Mouse (Mus musculus) kidney, postnatal 4 days (tissue): Measurements from ENCODE around the gene Selp.
A peak's percentile ranks its signal among the peaks of the same experiment; 100 is the strongest.

Experiments
- DNase-seq, 2 experiments: peaks; one replicate each; pipeline ENCODE4 v3.0.0; 2021; ENCODE audit warnings: mixed read lengths in 2 of 2

The Selp gene

DNA sequence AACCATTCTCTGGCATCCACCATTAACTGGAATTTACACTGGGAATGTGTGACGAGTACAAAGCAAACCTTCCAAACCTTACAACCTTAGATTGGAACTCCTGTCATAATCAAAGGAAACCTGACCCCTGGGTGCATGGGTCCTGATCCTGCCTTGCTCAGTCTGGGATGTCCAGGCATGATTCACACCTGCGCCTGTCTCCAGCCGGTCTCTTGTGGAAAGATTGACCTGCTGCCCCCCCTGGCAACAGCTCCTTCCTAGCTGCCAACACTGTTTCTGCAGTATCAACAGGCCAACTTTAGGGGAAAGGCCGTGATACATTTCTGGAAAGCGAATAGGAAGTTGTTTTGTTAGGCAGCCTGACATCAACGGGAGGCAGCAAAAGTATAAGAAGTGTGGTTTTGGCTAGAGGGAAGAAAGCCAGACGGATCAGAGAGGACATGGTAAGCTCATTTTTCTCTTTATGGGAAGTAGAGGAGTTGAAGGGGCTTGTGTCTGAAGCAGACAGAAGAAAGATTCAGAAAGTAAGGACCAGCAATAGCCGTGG, at the start of gene Selp:
Selp (plus strand) TSS at position 318 of the 547 bp plus-strand sequence.
- DNase-seq, result peak; percentile 46 to 49

DNA sequence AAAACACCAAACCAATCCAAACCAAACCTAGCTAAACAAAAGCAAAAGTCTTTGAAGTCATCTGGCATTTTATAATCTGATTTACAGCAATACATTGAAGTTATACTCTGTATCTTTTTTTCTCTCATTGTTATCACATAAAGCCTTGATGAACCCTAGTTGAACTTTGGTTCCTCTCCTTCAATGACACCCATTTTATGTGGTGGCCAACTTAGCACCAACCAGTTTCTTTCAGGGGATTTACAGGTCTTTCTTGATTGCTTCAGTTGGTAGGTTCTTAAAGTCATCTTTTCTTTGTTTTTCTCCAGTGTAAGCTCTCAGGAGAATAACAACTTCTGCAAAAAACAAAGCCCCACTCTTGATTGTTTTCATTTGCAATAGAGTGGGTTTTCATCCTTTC, 45.8 kb upstream of the Selp start:
- DNase-seq, result no peak

DNA sequence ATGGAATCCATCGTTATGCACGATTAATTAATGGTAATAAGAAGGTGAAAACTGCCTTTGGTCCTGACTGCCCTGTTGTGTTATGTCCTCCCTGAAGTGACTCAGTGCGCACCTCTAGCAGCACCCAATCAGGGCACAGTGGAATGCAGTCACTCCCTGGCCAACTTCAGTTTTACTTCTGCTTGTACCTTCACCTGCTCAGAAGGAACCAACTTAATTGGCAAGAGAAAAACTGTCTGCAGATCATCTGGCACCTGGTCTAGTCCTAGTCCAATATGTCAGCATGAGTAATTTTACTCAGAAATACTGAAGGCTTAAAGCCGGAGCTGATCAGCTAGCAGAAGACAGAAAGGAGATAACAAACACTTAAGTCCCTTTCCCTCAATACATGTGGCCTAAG, 44.6 kb upstream of the Selp start:
- DNase-seq, result no peak

DNA sequence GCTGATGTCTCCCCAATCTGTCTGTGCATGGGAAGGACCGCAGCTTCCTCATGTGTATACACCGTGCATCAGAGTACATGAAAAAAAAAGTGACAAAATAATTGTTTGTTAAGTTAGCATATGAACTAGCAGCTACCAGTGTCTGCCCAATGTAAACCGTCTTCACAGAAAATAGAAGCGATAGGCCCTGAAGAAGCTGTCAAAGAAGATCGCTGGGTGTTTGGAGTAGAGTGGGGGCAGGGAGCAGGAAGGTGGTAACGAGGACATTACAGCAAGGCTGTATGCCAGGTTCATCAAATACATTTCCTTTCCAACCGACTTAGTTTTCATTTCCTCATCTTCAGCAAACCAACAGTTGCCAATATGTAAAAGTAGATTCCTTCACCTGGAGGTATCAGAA, 44.0 kb upstream of the Selp start:
- no peak for DNase-seq

DNA sequence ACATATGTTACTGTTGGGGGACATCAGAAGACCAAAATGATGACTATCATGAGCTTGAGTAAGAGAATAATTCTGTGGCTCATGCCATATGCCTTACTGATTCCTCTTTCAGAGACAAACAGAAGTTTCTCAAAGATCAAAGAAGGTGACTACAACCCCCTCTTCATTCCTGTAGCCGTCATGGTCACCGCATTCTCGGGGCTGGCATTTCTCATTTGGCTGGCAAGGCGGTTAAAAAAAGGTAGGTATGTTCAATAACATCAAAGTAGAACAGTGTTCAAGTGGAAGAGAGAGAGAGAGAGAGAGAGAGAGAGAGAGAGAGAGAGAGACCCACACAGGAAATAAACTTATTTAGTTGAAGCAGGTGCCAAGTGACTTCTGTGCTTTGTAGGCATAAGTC, 43.1 kb upstream of the Selp start:
- DNase-seq, result no peak

DNA sequence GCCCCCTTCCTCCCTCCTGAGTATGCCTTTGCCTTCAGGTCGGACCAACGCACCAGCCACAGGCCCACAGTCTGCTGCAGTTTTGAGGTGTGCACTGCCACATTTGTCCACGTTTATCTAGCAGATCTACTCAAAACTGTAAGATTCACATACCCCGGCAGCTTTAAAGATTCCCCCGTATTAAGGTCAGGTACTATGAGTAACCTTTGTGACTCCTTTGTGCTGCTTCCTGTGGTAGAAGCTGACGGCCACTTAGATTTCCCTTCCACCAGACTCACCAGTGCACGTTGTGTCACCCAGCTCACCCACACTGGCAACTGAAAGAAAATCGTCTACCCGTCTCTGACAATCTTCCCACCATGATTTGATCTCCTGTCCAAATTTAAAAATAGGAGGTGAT, 42.0 kb upstream of the Selp start:
- DNase-seq, result no peak

DNA sequence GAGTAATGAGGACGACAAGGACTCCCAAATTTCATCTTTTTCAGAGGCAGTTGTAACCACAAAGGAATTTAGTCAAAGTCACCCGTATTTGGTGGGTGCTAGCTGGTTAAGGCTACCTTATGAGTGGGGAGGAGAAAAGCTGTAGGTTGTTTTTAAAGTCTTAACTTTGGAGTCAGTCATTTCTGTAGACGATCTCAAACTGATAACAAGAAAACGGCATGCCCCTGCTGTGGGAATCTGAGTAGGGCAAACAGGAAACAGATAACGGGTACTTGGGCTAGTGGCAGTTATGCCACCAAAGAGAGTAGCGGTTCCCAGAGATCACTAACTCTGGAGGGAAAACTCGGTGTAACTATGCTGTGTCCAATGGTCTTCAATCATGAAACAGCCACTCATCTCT, 41.3 kb upstream of the Selp start:
- DNase-seq, result no peak

DNA sequence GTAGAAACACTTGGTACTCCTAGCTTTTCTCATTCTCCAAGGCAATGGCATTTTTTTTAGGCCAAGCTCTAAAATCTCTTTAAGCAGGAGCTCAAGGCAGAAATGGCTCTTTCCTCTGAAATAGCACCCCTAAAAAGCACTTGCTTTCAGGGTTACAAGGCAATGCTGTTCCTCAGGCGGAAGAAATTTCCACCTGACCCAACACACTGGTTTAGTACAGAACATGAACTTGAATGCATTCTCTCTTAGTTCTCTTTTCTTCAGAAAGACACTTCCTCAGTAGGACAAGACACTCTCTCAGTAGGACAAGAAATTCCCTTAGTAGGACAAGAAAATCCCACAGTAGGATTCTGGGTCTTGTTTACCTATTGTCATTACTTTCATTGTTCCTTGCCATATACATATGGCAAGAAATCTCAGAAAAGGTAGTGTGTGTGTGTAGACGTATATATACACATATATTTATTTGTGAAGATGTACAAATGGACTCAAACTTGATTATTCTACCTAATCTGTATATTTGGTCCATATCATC, 40.4 kb upstream of the Selp start:
- no peak for DNase-seq

DNA sequence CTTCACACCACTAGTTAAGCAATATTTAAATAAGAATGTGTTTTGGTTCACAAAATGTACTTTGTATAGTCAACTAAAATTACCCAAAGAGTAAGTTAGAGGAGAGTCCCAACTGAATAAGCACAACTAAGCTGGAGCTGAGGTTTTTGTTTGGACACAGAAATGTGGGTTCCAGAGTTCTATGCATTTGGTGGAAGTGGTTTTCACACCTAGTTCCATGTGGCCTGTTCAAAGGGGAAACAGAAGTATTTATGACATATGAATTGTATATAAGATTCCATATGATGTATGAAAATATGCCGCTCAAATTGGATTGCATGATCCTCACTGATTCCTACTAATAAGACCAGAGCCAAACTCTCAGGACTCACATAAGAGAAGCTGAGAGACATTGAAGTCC, 39.6 kb upstream of the Selp start:
- DNase-seq, result no peak

DNA sequence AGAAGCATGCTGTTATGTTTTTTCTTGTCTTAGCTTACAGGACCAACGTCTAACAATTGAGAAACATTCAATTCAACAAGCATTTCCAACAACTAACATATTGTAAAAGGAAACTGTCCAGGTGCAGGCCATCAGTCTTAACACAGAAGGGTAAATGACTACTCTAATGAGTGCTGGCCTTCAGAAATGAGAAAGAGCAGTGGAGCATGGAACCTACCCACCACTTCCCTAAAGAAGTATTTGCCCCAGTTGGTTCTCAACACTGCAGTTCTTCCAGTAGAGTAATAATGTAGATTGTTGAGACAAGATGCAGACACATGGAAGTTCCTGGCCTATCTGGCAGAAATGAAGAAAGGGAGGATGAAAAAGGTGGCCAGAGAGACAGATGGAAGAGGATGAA, 38.6 kb upstream of the Selp start:
- DNase-seq, result no peak

DNA sequence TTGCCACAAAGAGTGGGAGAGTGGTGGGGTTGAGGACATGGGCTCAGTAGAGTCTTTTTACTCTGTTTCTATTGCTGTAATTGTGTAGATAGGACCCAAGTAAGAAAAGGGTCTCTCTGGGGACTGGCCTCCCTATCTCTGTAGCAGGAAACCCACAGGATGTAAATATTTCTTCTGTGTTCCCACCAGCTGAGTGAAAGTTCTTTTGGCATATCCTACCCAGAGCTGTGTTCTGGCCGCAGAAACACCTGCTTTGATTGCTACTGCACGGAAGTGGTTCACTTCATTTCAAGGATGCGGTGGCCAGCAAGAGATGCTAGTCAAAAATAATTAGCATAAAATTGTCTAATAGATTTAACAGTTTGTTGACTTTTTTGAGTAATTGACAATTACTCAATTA, 38.0 kb upstream of the Selp start:
- DNase-seq, result no peak

DNA sequence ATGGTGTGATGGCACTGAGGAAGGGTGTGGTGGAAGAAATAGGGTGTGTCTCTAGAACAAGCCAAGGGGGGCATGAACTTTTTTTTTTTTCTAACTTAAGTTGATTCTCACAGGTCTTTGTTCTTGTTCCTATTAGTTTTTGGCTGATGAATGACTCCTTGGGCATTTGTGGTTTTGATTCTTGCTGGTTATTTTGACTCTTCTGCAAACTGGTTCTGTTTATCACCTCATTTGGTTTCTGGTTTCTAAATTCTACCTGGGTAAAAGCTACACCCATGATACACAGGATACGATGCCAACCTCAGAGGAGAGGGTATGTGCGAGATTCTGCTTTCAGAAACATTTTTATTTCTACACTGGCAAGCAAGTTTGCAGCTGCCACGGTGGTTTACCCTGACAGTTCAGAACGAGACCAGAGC, 36.7 kb upstream of the Selp start:
- DNase-seq, result no peak

DNA sequence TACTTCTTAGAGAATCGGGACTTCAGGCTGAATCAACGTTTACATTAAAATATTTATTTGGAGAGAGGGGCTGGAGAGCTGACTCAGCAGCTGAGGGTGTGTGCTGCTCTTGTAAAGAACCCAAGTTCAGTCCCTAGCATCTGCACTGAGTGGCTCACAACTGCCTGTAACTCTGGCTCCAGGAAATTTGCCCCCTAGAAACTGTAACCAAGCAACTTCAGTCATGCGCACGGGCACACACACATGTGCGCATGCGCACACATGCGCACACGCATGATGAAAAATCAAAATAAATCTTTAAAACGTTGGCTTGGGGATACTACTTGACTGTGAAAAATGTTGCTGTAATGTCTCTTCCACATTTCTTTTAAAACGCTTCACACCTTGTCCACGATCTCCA, 36.0 kb upstream of the Selp start:
- no peak for DNase-seq

DNA sequence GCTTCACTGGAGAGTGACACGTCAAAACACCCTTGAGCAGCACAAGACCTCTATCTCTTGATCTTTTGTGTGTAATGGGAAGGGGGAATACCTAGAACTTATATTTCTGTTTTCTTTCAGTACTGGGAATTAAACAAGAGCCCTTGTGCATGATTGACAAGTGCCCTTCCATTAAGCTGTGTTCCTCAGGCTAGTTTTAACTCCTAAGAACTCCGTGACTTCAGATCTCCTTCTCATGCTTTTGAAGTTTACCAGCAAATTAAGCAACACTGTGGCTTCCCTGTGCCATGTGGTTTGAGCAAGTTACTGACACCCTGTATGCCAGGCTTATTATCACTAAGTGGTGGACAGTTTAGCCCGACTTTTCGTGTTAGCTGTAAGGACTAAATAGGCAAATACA, 32.0 kb upstream of the Selp start:
- DNase-seq, result no peak

DNA sequence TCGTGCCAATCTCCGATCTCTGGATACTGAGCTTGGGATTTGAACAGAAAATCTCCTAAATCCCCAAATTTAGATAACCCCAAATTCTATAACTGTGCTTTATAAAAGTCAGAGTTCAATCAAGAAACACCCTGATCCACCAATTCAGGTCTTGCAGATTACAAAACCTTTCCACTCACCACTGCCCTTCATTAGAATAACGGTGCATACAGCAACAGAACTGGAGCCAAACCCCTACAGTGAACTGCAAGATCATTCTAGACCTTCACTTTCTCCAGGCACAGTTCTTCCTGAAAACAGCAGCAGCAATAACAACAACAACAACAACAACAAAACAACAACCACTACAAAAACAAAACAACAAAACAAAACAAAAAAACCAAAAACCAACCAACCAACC, 28.3 kb upstream of the Selp start:
- no peak for DNase-seq

DNA sequence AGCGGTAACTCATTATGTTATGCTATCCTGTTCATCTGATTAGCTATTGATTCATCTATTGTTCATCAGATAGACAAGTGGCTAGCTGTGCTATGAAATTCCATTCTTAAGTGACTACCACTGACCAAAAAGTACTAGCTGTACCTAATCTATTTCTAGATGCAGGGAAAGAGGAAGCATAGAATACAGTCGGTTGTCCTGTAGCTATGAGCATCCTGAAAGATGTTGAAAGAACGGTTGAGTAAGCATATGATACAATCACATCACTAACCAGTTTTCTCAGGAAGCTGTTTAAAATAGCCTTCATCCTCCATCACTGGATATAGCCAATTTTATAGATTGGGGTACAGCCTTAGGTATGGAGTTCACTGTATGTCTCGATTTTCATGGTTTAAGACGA, 27.2 kb upstream of the Selp start:
- DNase-seq, result no peak

DNA sequence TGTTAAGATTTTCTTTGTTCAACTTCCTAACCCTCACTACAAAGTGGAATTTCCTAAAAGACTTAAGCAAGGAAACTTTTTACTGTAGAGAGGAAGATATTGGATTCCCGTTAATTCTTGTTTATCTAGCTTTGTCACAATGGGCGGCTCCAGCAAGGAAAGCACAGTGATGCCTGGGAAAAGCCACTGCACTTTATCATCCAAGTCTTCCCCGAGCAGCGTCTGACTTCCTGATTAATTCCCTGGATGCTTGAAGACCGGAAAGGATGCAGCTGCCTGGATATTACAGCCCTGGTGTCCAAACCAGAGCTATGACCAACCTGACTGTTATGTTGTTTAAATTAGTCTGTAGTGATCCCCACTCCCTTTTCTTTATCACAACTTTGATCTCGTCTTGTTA, 18.3 kb upstream of the Selp start:
- peak; percentile 7 to 20 for DNase-seq

DNA sequence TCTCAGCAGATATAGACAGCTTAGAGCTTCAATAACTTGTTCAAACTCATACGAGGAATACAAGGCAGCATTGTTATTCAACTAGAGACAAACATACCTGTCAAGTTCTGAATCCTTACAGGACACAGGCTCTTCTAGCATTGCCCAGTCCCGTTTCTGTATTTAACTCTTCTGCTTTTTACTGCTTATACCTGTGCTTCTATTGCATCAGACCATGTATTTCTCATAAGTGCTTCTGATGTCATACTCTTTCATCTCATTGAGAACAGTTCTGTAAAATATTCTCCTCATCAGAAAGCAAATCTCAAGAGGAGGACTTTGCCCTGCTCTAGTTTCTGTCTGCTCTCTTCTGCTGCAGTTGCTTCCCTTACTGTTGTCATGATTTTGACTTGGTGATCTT, 17.2 kb upstream of the Selp start:
- no peak for DNase-seq

DNA sequence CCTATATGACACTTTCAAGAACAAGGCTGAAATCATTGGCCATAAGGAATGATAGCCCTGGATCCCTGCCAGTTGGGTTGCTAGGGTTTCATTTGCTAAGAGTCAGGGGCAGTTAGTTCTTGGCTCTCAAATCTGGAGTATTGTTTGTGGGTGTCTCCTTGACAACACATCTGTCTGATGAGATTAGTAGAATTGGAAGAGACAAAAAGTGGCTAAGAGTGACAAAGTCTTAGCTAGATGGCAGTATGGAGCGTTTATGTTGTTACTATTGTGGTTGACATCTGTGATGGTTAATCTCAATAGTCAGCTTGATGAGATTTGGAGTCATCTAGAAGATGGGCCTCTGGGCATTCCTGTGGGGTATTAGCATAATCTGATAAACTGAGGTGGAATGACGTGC, 16.7 kb upstream of the Selp start:
- no peak for DNase-seq

DNA sequence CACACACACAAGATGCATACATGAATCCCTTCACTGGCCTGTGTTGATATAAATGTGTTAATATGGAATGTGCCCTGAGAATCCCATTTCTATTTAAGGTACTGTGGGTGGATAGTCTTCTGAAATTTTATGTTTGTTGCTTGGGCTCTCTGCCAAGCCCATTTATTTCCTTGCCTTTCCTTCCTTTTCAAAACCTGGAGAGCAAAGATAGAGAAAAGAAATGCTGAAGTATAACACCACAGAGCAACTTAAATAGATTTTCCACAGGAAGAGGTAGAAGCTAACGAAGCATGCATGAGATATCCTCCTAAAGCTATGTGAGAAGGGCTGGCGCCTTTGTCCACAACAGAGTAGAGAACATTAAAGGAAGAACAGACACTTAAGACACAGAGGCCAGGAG, 5.3 kb upstream of the Selp start:
- no peak for DNase-seq

DNA sequence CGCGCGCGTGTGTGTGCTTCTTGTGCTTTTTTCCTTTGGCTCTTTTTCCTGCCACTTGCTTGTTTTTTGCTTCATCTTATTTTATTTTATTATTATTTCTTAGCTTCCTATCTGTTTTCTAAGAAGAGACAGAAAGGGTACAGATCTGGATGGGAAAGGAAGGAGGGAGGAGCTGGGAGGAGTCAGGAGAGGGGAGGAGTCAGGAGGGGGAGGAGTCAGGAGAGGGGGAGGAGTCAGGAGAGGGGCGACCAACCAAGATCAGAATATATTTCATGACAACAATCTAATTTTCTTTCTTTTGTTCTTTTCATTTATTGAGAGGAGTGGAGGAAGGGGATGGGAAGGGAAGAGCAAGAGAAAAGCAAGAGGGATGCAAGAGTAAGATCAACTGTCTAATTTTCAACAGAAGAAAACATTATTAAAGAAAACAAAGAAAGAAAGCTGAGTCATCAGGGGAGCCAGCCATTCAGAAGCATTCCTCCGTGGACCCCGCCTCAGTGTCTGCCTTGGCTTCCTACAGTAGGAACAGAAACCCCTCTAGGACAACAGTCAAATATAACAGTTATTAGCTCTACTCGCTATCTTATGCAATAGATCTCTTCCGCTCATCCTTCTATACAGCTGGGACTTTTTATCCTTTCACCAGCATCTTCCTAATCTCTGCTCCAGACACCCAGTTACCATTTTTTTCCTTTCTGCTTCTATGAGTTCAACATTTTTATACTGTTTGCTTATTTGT, 4.3 kb upstream of the Selp start:
- no peak for DNase-seq

DNA sequence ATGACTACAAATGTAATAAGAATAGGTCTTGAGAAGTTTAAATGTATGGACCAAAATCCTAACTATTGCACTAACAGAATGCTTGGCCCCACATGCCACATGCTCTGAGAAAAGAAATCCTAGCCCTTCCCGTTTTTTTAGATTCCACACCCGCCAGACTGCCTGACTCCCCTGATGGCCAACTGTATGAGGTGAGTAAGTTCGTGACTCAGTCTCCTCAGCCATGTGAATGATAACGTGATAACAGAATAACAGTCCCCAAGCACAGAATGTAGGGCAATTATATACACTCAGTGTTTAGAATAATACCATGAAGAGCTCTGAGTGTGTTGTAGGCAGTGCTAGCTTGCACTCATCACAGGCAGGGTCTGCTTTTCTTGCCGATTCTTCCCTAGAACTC, 784 bp upstream of the Selp start:
- DNase-seq, result no peak

DNA sequence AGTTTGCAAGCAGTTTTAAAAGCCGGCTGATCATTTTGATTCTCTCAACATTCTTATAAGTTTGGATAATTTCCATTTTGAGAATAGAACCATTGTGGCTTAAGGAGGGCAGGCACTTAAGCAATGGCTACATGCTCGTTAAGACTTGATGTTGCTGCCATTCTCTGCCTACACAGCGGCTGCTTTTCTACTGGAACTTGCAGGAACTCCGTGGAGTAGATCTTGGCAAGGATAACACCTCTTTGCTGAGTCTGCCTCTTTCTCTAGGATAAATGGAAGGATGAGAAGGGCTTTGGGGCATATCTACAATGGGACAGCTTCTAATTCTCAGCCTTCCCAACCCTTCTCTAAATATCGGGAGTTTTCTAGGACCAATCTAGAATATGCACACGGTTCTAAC, 583 bp downstream of the Selp start:
- DNase-seq, result no peak

DNA sequence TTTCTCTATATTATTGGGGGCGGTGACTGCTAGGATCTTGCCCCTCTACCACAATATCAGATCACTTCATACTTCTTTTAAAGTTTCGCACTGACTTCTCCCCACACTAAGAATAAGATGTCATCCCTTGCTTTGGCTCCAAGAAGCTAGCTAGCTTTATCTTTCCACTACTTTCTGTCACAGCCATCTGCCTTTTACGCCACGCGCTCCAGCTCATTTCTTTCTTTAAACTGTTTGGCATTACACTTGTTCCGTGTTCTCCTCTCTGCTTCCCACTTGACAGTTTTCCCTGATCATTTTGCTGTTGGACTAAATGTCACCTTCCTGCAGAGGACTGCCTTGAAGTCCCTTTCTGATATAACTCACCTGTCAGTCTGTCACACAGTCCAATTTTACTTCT, 2.8 kb downstream of the Selp start:
- no peak for DNase-seq
